Mouse (Mus musculus) CH12.LX (cell line): ENCODE data around the gene Eif3c.

Source experiments
- CTCF ChIP-seq, 2 experiments: IDR thresholded peaks in 1 of 2; conservative IDR thresholded peaks in 1 of 2; 2 replicates each; pipeline ENCODE4 v1.5.1; 2011 to 2012; ENCODE audit warnings: low read depth in 2 of 2, low read length in 2 of 2, improper control_type of control experiment in 1 of 2, inconsistent platforms in 1 of 2, mild to moderate bottlenecking in 1 of 2, moderate library complexity in 1 of 2
- JUND ChIP-seq: conservative IDR thresholded peaks from 2 replicates; pipeline ENCODE4 v1.6.1; 2011; ENCODE audit warnings: low read depth, low read length, improper control_type of control experiment
- SIN3A ChIP-seq: IDR thresholded peaks from 2 replicates; pipeline ENCODE4 v1.6.1; 2012; ENCODE audit warnings: low read length, improper control_type of control experiment, inconsistent platforms
- USF1 ChIP-seq: IDR thresholded peaks from 2 replicates; pipeline ENCODE4 v1.6.1; 2014; ENCODE audit warnings: low read depth, mild to moderate bottlenecking, inconsistent platforms, low read length, improper control_type of control experiment

DNA sequence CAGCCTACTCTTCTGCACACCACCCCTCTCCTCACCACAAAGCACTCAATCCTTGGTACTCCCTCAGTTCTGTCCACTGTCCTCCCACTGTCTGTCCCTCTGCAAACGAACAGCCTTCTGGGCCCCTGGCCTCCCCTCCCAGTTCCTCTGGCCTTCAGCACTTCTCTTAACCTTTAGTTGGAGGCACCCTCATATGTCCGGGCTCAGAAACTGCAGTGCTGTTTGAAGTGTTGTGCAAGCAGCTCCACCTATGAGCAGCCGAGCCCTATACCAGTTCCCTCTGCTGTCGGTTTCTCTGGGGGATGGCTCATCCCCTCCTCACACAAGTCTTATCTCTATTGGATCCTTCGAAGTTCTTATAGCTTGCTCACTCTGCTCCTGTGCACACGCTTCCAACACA is 30.2 kb upstream of the Eif3c start:
- TF ChIP-seq SIN3A (no peak), USF1 (no peak), JUND (no peak), CTCF (conservative IDR thresholded peaks at IDR 0.05 in 1 of 2, IDR thresholded peaks at IDR 0.05 in 1 of 2; ENCODE audit: low read depth in 2 of 2, low read length in 2 of 2) (no peak)
